Mouse (Mus musculus) neural tube, embryonic 13.5 days (tissue): Measurements from ENCODE around the gene Spsb2. TPM values are rescaled to one million over a fixed set of nuclear protein-coding genes. Genes with fewer than 3 reads are reported as not detected.

Experiments used
- ATAC-seq: fragments of 200-750 bp; cut with Nextera tagmentation; 2 replicates; pipeline ENCODE4 v1.8.0; 2017; ENCODE audit warnings: low read depth, mild to moderate bottlenecking, moderate TSS enrichment, moderate library complexity
- H3K27ac ChIP-seq: fragments of 300-500 bp; sonication (generic); replicated peaks from 2 replicates; pipeline ENCODE4 v1.5.1; 2015; ENCODE audit warnings: moderate library complexity, mild to moderate bottlenecking, inconsistent platforms
- H3K27me3 ChIP-seq: fragments of 300-500 bp; sonication (generic); 2 replicates; pipeline ENCODE4 v1.6.1; 2015; ENCODE audit warnings: mild to moderate bottlenecking, inconsistent platforms
- H3K36me3 ChIP-seq: fragments of 300-500 bp; sonication (generic); 2 replicates; pipeline ENCODE4 v1.6.1; 2015; ENCODE audit warnings: mild to moderate bottlenecking, inconsistent platforms
- H3K4me1 ChIP-seq: fragments of 300-500 bp; sonication (generic); replicated peaks from 2 replicates; pipeline ENCODE4 v1.6.1; 2015; ENCODE audit warnings: inconsistent platforms
- H3K4me2 ChIP-seq: fragments of 300-500 bp; sonication (generic); 2 replicates; pipeline ENCODE4 v1.6.1; 2015; ENCODE audit warnings: inconsistent platforms, mild to moderate bottlenecking, moderate library complexity
- H3K4me3 ChIP-seq: fragments of 300-500 bp; sonication (generic); 2 replicates; pipeline ENCODE4 v1.5.1; 2015; ENCODE audit warnings: mild to moderate bottlenecking, inconsistent platforms
- H3K9ac ChIP-seq: fragments of 300-500 bp; sonication (generic); 2 replicates; pipeline ENCODE4 v1.6.1; 2015; ENCODE audit warnings: moderate library complexity, mild to moderate bottlenecking, inconsistent platforms
- H3K9me3 ChIP-seq: fragments of 300-500 bp; sonication (generic); 2 replicates; pipeline ENCODE4 v1.6.1; 2016; ENCODE audit warnings: inconsistent platforms
- WGBS: fragments of 180-500 bp; shearing (Covaris S2); methylation state at CpG from one replicate; pipeline ENCODE4 v1.1.7; 2015; 5-methylcytosine and 5-hydroxymethylcytosine counted together
- polyA plus RNA-seq: library from polyadenylated mRNA; unstranded; fragments of >200 nt; fragmentation: Nextera tagmentation; extraction: Ambion mirVana; gene quantifications from 2 replicates; pipeline ENCODE4 v1.2.1, GENCODE M21; 2015

Spsb2 gene
- polyA plus RNA-seq, 1 experiment from 2014 or later, result 8.5 TPM

DNA sequence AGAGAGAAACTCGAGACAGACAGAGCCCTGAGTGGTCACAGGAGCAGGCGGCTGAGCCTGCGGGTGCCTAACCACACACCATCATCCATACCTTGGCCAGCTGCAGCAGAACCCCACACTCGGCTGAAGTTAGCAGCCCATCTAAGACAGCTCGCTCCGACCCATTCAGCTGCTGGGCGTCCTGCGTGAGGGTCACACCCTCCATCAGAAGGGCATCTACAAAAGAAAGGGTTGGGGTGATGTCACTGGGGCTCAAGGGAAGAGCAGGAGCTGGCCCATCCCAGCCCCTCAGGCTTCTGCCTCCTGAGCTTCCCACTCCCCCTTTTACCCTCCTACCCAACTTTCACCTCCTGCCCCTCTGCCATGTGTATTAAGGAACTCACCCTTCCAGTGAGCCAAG lies 42.1 kb downstream of the Spsb2 start:
- no peaks in the 10 kb centered on the region for H3K27me3 ChIP-seq
- no peak overlapping the region for H3K9ac ChIP-seq
- peaks cover 41% of the 10 kb centered on the region for H3K36me3 ChIP-seq
- WGBS, result 43% methylated on average over 8 of the region's 8 CpGs
- H3K9me3 ChIP-seq, result no peaks in the 10 kb centered on the region
- no peak for ATAC-seq
- no peak overlapping the region for H3K4me2 ChIP-seq
- peaks cover 8% of the 10 kb centered on the region for H3K4me1 ChIP-seq
- no peak overlapping the region for H3K27ac ChIP-seq
- no peak overlapping the region for H3K4me3 ChIP-seq

DNA sequence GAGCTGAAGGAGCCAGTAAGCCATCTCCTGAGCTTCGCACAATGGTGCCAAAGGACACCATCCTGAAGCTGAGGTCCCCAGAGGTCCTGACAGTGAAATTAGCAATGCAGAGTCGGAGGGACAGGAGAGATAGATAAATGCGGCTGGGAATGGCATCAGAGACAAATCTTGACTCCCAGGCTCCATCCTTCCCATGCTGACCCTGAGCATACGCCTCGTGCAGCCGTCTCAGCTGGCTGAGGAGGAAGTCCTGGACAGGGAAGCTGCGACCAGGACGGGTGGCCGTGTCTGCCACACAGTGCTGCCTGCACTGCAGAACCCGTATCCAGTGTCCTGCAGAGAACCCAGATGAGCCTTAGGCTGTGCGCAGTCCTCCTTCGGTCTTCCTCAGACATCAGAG lies 46.2 kb downstream of the Spsb2 start:
- Histone ChIP-seq H3K27ac (no peak overlapping the region), H3K4me3 (no peak overlapping the region), H3K27me3 (peaks cover 8% of the 10 kb centered on the region; the same call in 1 of the 2 replicates), H3K4me1 (peaks cover 33% of the 10 kb centered on the region), H3K4me2 (no peak overlapping the region), H3K9ac (no peak overlapping the region), H3K36me3 (peaks cover 44% of the 10 kb centered on the region), H3K9me3 (no peaks in the 10 kb centered on the region)
- ATAC-seq, result no peak
- 82% methylated on average over 12 of the region's 12 CpGs for whole genome bisulfite sequencing

DNA sequence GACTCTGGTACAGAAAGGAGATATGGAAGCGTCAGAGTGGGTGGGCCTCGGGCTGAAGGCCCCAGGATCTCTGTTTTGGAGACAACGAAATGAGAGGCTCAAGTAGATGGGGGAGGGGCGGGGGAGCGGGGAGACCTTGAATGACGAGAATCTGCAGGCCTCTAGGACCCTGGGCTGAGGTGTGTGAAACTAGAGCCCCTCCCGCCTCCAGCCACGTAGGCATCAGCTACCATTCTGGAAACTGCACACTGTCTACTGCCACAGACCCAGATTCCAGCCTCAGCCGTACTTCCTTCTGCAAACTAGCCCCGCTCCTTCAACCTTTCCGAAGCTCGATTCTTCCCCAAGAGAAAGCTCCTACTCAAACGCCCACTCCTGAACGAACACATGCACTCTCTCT lies 47.9 kb downstream of the Spsb2 start:
- Histone ChIP-seq H3K27me3 (peaks cover 8% of the 10 kb centered on the region; the same call in 1 of the 2 replicates), H3K4me1 (peaks cover 50% of the 10 kb centered on the region), H3K4me3 (peak overlapping the region; percentile 73), H3K9me3 (no peaks in the 10 kb centered on the region), H3K9ac (peak overlapping the region; percentile 96), H3K36me3 (peaks cover 42% of the 10 kb centered on the region), H3K4me2 (peak overlapping the region; percentile 78), H3K27ac (peak overlapping the region; percentile 99)
- WGBS, result 10% methylated on average over 14 of the region's 14 CpGs
- peak; percentile 73 for ATAC-seq

DNA sequence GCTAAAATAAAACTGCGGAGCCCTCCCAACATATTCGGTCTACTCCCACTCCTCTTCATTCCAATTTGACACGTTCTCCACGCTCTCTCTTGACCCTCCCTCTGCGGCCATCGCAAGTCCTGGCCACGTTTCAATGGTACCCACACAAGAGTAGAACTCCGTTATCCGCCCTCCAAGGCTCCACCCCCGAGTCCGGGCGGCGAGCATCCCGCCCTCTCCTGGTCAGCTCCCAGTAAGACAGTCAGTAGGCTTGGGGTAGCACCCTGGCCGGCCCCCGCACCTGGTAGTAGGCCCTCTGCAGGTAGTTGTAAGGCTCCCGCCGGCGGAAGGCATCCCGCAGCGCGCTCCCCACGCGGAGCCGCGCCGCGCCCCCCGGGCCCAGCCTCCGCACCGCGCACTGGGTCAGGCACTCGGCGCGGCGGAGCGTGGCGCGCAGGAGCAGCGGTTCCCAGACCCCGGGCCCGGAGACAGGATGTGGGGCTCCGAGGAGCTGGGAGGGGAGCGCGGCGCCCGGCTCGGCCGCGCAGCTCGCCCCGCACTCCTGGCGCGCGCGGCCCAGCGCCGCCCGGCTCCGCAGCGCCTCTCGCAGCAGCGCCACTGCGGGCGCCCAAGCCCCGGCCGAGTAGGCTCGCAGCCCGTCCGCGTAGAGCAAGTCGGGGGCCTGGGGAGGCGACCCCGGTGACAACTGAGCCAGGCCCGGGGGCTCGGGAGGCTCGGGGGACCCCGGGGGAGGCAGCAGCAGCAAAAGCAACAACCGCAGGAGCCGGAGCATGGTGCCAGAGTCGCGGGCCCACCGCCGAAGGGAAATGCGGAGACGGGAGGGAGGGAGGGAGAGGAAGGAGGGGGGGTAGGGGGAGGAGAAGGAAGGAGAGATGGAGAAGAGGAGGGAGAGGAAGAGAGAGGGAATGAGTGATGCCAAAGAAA lies 48.7 kb downstream of the Spsb2 start, which contains the start of gene P3h3:
Gene P3h3 (minus strand): TSS at position 837 of the 924 bp plus-strand sequence.
- Histone ChIP-seq H3K36me3 (peaks cover 38% of the 10 kb centered on the region), H3K4me3 (peak within 1 kb of the TSS; percentile 73), H3K9ac (peak within 1 kb of the TSS; percentile 96), H3K4me1 (peaks cover 58% of the 10 kb centered on the region), H3K9me3 (no peaks in the 10 kb centered on the region), H3K4me2 (peak within 1 kb of the TSS; percentile 78), H3K27ac (peak within 1 kb of the TSS; percentile 99), H3K27me3 (peaks cover 8% of the 10 kb centered on the region; the same call in 1 of the 2 replicates)
- ATAC-seq, result peak; percentile 91
- WGBS, result under 1% methylated on average over 68 of the region's 86 CpGs

DNA sequence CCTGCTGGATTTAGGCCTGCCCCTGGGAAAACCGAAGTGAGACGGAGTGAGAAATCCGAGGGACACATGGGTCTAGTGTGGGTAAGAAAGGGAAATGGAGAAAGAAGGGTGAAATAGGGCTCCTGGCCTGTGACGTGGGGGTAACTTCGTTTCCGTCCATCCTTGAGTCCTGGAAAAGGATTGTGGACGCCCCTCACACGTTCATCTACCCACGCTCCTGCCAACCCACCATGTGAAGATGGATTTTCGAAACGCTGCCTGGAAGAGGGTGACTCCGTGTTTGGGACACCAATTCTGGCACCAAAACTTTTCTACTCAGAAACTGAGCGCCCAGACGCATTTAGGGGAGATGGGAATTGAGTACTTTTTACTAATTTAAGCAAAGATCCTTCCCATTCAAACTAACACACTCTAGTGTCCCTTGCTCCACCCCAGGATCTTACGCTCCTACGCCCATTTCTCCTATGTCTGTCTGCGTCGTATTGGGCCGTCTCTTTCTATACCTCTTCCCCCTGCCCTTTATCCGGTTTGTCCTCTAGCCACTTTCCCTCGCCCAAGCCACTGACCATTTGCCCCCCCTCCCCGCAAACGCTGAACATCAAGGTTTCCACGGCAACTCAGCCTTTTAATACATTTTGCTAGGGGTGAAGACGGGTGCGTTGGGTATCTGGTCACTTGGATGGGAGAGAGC lies 49.5 kb downstream of the Spsb2 start:
- peak overlapping the region; percentile 78 for H3K4me2 ChIP-seq
- peaks cover 8% of the 10 kb centered on the region; the same call in 1 of the 2 replicates for H3K27me3 ChIP-seq
- peak overlapping the region; percentile 73 for H3K4me3 ChIP-seq
- no peaks in the 10 kb centered on the region for H3K9me3 ChIP-seq
- no peak for ATAC-seq
- H3K27ac ChIP-seq, result peak overlapping the region; percentile 99
- peaks cover 31% of the 10 kb centered on the region for H3K36me3 ChIP-seq
- peak overlapping the region; percentile 96 for H3K9ac ChIP-seq
- 25% methylated on average over 26 of the region's 26 CpGs for WGBS
- H3K4me1 ChIP-seq, result peaks cover 67% of the 10 kb centered on the region

DNA sequence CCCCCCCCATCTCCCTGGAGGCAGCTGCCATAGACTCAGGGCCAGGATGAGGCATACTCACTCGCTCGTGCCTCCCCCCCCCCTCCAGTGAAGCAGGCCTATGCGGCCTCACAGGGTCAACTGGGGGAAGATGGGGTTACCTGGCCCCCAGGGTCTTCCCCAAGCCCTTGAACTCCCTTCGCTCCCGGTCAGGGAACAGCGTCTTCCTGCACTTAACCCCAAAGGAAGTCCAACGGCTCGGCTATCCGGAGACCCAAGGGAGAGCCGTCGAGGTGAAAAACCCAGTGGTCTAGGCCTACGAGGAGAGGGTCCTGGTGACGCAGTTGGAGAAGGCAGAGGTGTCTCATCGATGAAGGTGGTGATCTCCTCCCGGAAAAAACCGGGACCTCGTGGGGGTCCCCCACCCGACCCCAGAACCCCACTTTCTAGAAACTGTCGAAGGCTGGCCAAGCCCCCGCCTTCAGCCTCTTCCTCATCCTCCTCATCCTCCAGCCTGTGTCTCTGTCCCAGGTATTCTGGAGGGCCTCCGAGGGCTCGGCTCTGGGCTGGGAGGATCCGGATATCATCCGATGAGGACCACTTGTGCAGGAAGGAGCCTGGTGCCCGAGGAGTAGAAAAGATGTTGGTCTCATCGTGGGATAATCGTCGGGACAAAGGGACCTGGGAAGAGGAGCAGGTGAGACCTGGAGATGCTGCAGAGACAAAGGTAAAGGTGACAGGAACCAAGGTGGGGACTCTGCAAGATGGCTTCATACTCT lies 50.3 kb downstream of the Spsb2 start:
- 77% methylated on average over 28 of the region's 28 CpGs for WGBS
- Histone ChIP-seq H3K27me3 (peaks cover 8% of the 10 kb centered on the region; the same call in 1 of the 2 replicates), H3K4me2 (peak overlapping the region; percentile 78), H3K4me3 (no peak overlapping the region), H3K4me1 (peaks cover 71% of the 10 kb centered on the region), H3K9ac (peak overlapping the region; percentile 96), H3K27ac (0 out of 2 replicates have a peak overlapping the region, but pooled peaks have one; percentile 99), H3K36me3 (peaks cover 23% of the 10 kb centered on the region), H3K9me3 (no peaks in the 10 kb centered on the region)
- no peak for ATAC-seq

DNA sequence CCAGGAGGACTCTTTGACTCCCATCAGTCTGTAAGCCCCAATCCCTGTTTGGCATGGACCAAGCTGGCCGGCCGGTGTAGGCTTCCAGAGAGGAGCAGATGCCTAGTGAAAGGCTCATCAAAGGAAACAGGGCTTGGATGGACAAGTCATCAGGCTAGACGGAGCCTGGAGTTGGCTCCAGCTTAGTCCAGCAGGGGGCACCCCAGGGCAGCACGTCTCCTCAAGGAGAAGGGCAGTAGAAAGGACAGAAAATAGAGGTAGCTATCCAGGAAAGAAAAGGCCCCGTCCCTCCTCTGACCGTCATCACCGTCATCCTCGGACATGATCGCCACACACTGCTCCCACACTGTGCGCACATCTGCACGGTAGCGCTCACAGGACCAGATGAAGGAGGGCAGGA lies 51.3 kb downstream of the Spsb2 start:
- 7% methylated on average over 12 of the region's 12 CpGs for WGBS
- peak overlapping the region; percentile 97 for H3K27ac ChIP-seq
- H3K27me3 ChIP-seq, result peaks cover 8% of the 10 kb centered on the region; the same call in 1 of the 2 replicates
- H3K4me1 ChIP-seq, result peaks cover 79% of the 10 kb centered on the region
- H3K9me3 ChIP-seq, result no peaks in the 10 kb centered on the region
- no peak for ATAC-seq
- peaks cover 16% of the 10 kb centered on the region for H3K36me3 ChIP-seq
- H3K4me2 ChIP-seq, result peak overlapping the region; percentile 69
- peak overlapping the region; percentile 66 for H3K9ac ChIP-seq
- H3K4me3 ChIP-seq, result peak overlapping the region; percentile 18

Other genes with a start within 250 kb of the Spsb2 start
- not detected in 2 replicates for gene C1rb, start 238.4 kb upstream of the Spsb2 start, polyA plus RNA-seq
- gene C1s2, start 172.6 kb upstream of the Spsb2 start, polyA plus RNA-seq, result 0.12 TPM in 1 of 2 replicates, not detected in the other
- gene Lpcat3, start 145.6 kb upstream of the Spsb2 start, polyA plus RNA-seq, result 43.2 and 43.7 TPM in 2 replicates
- gene Emg1, start 96.5 kb upstream of the Spsb2 start, polyA plus RNA-seq, result 110 and 120 TPM in 2 replicates
- 259 and 270 TPM in 2 replicates for gene Phb2, start 96.3 kb upstream of the Spsb2 start, polyA plus RNA-seq
- gene Ptpn6, start 69.9 kb upstream of the Spsb2 start, polyA plus RNA-seq, result 6.0 and 7.9 TPM in 2 replicates
- gene Grcc10, start 67.3 kb upstream of the Spsb2 start, polyA plus RNA-seq, result 687 and 693 TPM in 2 replicates
- gene Gm45234, start 52.6 kb upstream of the Spsb2 start, polyA plus RNA-seq, result not detected in 2 replicates
- 21.0 and 23.1 TPM in 2 replicates for gene Atn1, start 52.1 kb upstream of the Spsb2 start, polyA plus RNA-seq
- 67.2 and 69.8 TPM in 2 replicates for gene Eno2, start 39.0 kb upstream of the Spsb2 start, polyA plus RNA-seq
- 0.57 and 2.1 TPM in 2 replicates for gene Lrrc23, start 28.9 kb upstream of the Spsb2 start, polyA plus RNA-seq
- 385 and 391 TPM in 2 replicates for gene Tpi1, start 5.6 kb downstream of the Spsb2 start, polyA plus RNA-seq
- gene Usp5, start 20.8 kb downstream of the Spsb2 start, polyA plus RNA-seq, result 176 and 178 TPM in 2 replicates
- gene Cdca3, start 20.9 kb downstream of the Spsb2 start, polyA plus RNA-seq, result 26.6 and 33.2 TPM in 2 replicates
- gene Gnb3, start 31.6 kb downstream of the Spsb2 start, polyA plus RNA-seq, result 0.44 and 0.93 TPM in 2 replicates
- gene P3h3, start 49.1 kb downstream of the Spsb2 start, polyA plus RNA-seq, result 20.5 and 20.6 TPM in 2 replicates
- gene Gpr162, start 55.3 kb downstream of the Spsb2 start, polyA plus RNA-seq, result 21.2 and 22.4 TPM in 2 replicates
- 0.21 TPM in 1 of 2 replicates, not detected in the other for gene Cd4, start 79.6 kb downstream of the Spsb2 start, polyA plus RNA-seq
- gene Lag3, start 103.0 kb downstream of the Spsb2 start, polyA plus RNA-seq, result 2.2 and 3.2 TPM in 2 replicates
- 797 TPM in 2 replicates for gene Ptms, start 111.4 kb downstream of the Spsb2 start, polyA plus RNA-seq
- 535 and 552 TPM in 2 replicates for gene Mlf2, start 122.7 kb downstream of the Spsb2 start, polyA plus RNA-seq
- gene Cops7a, start 156.9 kb downstream of the Spsb2 start, polyA plus RNA-seq, result 85.4 and 96.4 TPM in 2 replicates
- 28.4 and 28.9 TPM in 2 replicates for gene Pianp, start 188.0 kb downstream of the Spsb2 start, polyA plus RNA-seq
- gene Zfp384, start 200.5 kb downstream of the Spsb2 start, polyA plus RNA-seq, result 20.0 and 23.2 TPM in 2 replicates
- gene Ing4, start 231.1 kb downstream of the Spsb2 start, polyA plus RNA-seq, result 147 and 148 TPM in 2 replicates
- gene Acrbp, start 241.0 kb downstream of the Spsb2 start, polyA plus RNA-seq, result 19.0 and 21.0 TPM in 2 replicates